Mouse (Mus musculus) megakaryocyte-erythroid progenitor cell, adult 5-6 weeks (primary cell): ENCODE results near the gene Gm10521. TPM values are rescaled to one million over a fixed set of nuclear protein-coding genes. Genes with fewer than 3 reads are reported as not detected.
A peak's percentile ranks its signal among the peaks of the same experiment; 100 is the strongest.
"Not testable (repeated sequence)": the region's sequence is repeated elsewhere in the genome, so short reads cannot be mapped to it uniquely, and the experiment has no call there.

Experiments used
- ATAC-seq: replicated peaks from 2 replicates; pipeline ENCODE4 v1.8.0; 2016; ENCODE audit warnings: mild to moderate bottlenecking, inconsistent platforms; ENCODE audit not compliant: severe bottlenecking, poor library complexity, low FRiP score, low TSS enrichment
- total RNA-seq, 2 experiments: library from RNA; stranded (forward) in 1 of 2; stranded (reverse) in 1 of 2; fragments of 200-1000, 215-1000 nt in 1 of 2; fragments of >200 nt in 1 of 2; fragmentation: Nextera tagmentation in 1 of 2; gene quantifications; 2 replicates each; pipeline ENCODE4 v1.2.3; 2014 to 2017

Gm10521 gene
- total RNA-seq (2014; fragmentation: Nextera tagmentation), result 2.6 and 2.7 TPM in 2 replicates
- total RNA-seq (2017), result 1.1 TPM in 2 replicates

DNA sequence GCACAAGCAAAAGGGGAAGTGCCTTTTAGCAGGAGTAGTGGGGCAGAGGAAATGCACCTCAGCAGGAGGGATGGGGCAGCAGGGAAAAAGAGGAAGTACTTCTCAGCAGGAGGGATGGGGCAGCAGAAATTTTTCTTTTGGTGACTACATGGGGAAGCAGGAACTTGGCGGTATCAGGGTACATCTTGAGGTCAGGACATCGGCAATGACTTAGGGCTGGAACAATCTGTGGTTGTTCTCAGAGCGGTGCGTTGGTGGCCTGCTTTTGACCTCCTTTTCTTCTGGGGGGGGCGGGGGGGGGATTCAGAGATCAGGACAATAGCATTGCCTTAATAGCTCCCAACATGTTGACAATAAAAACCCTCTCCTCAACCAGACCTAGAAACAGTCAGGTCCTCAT, at the start of gene Gm10521:
TSS of gene Gm10521 (plus strand) at position 301 of the 400 bp plus-strand sequence.
- not testable (repeated sequence) for ATAC-seq

DNA sequence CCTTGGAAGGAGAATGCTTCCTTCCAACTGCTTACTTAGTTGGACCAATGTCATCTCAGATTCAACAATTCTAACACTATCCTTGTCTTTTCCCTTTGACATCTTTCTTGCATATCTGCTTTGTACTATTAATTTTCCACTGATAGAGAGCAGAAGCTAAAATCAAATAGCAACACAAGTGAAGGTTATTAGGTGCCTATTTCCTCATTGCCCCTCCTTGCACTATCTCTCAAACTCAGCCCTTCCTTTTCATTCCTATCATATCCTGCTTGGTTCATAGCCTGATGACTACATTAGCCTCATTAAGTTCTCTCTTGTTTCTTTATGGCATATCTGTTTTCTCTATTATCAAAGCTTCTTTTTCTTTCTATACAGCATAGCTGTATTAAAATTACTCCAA, 47.3 kb upstream of the Gm10521 start:
- peak; percentile 42; the same call in 1 of the 2 replicates for ATAC-seq

DNA sequence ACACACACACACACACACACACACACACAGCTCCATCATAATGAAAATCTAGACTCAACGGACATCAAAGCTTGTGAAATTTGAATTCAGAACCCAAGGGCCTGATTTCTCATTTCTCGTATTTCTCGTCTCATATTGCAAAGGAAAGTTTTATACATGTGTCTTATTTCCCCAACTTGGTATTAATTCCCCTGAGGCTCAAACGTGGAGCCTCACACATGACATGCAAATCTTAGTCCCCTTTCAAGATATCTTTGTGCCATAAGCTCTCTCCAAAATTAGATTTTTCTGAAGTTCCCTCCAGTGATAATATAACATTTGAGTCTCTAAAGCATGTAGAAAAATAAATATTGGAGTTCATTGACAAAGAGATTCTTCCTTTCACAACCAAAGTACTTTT, 46.7 kb upstream of the Gm10521 start:
- no peak for ATAC-seq

DNA sequence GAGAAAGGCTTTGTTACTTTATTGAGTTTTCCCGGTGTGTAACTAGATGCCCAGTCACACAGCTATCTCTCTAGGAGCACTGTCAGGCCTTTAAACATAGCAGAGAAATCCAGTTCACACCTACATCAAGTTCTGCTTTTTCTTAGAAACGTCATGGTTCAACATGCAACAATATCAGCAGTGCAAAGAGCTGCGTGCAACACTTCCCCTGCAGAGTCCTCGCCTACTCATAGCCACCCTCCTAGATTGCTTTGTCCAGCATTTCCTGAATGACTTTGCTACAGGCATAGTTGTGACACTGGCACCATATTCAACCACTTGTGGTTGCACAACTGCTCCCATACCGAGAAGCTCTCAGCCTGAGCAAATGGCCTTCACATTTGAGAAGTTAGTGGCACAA, 46.0 kb upstream of the Gm10521 start:
- ATAC-seq, result no peak; the same call in 1 of the 2 replicates

DNA sequence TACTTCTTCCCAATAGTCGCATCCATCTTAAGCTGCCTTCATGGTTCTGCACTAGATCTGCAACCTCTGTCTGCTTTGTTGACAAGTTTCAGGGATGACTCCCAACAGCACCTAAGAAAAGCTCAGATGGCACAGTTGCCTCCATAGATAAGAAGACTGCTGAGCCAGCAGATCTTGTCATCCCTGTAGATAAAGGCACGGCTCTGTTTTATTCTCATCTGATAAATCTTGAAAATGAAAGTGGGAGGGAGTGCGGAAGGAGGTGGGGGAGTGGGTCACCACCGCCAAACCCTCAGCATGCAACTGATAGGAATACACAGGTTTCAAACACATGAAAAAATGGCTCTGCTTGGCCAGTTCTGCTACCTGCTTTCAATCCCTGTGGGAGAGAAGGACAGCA, 30.0 kb upstream of the Gm10521 start:
- ATAC-seq, result no peak

DNA sequence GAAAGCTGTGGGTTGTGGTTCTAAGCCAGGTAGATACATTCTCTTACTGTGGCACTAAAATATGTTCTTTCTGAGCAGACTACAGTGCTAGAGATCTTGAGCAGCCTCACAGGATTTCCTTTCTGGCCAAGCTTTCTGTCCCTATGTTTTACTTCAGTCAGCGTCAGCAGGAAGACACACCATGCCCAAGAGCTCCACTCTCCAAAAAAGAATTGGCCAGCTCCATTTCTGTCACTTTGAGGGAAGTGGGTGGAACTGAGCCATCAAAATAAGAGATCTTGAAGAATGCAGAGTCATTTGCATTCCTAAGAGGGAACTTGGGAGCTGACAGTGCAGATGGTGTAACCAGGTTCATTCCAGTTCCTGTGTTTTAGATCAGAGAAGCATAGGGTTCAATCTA, 8.5 kb upstream of the Gm10521 start:
- no peak for ATAC-seq

DNA sequence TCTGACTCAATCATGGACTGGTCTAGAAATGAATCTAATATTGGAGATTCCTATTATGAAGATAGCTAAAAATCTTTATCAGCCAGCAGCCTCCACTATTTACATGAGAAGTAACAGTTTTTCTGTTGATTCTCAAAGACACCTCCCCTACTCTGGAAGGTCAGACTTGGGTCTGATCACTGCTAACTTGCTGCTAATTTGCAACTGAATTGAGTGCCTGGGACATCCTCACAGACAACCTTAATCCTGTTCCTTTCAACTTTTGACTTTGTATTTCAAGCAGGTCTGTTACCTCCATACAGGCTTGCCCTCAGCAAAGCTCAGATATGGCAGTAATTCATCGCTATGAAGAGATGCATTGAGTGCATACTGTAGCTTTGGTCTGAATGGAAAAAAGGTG, 8.5 kb downstream of the Gm10521 start:
- ATAC-seq, result no peak

DNA sequence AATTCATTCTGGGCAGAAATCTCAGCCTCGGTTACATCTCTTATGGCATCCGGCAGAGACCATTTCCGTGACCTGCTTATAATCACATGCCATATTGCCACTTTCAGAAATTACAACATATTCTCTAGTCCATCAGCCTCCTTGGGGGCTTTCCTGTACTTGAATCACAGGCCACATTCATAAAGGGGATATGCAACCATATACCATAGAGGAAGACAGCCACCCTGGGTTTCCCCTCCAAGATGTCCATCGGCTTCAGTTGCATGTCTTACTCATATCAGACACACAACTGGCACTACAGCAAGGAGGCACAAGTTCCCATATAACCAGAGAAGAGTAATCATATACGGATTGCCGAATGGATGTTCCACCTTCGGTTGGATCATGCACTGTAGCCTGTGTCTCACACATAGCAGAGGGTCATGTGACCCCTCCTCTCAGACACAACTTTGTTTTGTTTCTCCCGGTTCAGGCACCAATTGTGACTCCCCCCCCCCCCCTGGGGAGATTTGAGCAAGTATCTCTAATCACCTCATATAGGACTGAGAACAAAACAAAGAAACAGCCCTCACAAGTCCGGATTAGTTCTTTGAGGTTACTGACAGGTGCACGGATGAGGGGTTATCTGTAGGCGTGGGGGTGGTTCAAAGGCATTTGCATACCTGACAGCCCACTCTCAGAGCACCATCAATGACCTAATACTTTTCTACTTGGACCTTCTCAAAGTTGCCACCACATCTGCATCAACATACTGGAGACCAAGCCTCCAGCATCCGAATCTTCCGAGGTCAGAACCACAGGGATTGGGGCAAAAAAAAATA, 20.4 kb downstream of the Gm10521 start:
- ATAC-seq, result no peak

DNA sequence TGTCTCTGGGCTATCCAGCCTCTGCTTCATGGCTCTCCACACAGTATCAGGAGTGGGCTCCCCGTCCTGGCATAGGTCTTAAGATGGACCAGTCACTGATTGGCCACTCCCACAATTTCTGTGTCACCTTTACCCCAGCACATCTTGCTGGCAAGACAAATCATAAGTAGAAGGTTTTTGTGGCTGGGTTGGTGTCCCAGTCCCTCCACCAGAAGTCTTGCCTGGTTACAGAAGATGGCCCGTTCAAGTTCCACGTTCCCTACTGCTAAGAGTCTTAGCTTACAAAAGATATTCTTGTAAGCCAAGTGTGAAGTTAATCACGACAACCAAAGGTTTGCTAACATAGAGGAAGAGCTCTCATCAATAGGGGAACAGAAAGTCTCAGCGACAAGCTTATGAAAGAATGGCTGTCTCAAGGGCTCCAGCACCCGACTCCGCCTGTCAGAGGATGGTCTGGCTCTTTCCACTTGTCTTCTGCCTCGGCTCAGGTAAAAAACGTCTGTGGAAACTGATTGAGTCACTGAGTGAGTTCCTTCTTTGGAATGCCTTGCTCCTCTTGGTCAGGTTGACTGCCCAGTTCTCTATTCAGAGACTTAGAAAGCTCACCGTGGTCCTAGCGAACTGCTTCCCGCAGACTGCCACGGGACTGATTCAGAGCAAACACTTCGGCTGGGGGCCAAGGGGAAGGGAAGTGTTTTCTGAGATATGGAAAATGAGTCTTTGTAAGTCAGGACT, 22.0 kb downstream of the Gm10521 start, which contains the start of gene Slamf6:
TSS of gene Slamf6 (plus strand) at position 211 of the 735 bp plus-strand sequence.
- 0 out of 2 replicates have a peak, but pooled peaks have one; percentile 51 for ATAC-seq

DNA sequence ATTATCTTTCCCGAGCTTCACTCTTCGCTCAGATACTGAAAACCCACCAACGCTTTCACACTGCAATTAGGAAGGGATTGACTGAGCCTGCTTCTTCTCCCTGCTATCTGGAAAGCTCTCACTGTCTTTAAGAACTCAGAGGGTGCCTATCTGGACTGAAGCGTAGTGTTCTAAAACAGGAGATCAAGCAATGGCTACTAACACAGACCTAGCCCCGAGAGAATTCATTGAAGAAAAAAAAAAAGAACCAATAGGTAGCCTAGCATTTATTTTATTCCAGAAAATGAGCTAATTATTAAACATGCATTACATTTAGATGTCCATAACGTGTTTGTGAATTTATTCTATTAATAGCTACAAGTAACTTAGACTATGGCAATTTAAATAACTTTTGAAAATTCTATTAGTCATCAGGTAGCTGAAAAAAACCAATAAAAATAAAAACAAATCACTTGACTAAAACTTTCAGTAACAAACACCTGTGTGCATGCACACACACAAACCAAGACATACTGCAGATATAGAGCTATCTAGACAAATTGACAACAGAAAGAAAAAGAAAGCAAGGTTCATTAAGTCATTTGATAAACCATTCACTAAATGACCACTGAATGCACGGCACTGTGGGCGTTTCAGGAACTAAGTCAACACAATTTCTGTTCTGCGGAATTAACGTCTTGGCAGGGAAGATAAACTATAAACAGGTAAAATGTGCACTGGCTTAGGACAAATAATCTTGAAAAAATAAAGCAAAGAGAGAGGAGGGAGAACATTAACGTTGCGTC, 22.9 kb downstream of the Gm10521 start:
- no peak for ATAC-seq

DNA sequence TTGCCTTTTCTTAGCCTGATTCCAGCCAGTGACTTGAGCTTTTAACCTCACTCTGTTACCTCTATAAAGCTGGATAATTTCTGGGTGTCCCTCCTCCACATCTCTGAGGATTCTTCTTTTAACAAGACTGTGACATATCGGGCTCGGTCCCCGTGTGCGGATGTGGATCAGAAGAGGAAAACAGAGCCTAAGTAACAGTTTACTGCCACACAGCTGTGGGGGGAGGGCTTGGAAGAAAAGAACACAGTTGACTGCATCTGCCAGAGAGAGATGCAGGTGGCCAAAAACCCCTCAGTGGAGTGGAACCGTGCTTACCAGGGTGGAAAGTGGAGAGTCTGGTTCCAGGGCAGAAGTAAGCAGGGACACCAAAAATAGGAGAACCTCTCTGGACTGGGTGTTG, 23.7 kb downstream of the Gm10521 start:
- no peak for ATAC-seq

DNA sequence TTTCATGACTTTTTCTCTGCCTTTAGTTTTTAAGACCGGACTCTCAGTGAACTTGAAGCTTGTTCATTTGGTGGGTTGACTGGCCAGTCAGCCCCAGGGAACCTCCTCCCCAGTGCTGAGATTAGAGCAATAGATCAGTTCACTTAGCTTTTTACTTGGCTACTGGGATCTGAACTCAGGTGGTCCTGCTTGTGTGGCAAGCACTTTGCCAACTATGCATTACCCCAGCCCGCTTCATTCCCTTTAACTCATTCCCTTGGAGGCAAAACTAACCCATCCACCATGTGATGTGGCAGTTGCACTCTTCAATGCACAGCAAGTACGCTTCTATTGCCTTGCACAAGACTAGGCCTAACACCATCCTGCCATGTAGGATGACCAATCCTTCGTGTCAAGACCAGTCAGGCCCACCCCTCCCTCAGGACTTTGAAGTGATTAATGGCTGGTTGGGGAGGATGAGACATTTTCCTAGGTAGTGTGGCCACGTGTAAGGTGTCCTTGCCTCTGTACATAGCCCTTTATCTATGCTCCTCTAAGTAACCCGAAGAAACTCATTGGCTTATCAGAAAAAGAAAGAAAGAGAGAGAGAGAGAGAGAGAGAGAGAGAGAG, 24.5 kb downstream of the Gm10521 start:
- ATAC-seq, result no peak

DNA sequence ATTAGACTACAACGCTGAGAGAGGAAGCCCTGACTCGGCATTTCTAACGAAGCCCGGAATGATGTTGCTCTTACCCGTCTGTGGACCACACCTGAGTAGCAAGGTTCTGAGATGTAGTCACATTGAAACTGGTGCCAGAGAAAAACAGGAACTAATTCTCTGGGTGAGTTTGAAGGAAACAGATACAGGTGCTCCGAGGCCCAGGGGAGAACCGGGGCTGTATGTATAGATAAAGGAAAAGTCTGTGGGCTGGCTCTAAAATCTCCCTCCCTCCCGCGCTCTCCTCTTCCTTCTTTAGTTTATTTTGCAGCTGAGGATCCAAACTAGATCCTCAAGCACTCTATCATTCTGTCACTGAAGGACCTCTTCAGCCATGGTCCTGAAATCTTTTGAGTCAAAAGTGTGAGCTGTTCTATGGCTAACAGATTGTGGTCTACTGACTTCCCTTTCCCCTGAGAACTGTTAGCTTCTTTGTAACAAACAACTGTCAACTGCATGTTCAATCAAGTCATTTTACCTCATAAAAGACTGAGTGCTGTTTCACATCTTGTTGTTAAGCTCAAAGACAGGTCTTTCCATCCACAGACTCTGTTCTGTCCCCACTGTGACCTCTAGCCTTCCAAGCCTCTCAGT, 25.6 kb downstream of the Gm10521 start:
- peak; percentile 65 for ATAC-seq

DNA sequence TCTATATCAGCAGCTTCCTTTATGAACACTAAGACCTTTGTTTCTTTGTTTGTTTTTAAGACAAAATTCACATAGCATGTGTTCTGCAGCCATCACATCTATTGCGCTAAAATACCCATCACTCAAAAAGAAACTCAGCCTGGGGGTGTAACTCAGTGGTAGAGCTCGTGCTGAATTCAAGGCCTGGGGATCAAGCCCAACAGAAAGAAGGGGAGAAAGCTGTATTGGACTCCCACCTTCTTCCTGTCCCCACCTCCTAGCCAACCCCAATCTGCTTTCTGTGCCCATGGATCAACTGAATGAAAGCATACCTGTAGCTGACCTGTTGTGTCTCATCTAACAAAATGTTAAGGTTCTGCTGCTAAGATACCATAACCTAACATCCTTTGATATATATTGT, 26.2 kb downstream of the Gm10521 start:
- no peak for ATAC-seq

DNA sequence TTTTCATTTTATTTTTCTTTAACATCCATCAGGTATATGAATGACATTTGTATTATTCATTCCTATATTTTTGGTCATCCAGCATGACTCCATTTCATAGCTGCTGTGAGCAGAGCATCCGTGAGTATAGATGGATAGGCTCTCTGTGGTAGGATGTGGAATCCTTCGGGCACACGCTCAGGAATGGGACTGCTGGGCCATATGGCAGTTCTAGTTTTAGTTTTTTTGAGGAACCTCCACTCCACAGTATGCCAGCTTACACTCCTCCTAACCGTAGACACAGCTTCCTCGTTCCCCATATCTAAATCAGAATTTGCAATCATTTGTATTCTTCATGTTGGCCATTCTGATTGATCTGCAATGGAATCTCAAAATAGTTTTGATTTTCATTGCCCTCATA, 27.4 kb downstream of the Gm10521 start:
- no peak for ATAC-seq

DNA sequence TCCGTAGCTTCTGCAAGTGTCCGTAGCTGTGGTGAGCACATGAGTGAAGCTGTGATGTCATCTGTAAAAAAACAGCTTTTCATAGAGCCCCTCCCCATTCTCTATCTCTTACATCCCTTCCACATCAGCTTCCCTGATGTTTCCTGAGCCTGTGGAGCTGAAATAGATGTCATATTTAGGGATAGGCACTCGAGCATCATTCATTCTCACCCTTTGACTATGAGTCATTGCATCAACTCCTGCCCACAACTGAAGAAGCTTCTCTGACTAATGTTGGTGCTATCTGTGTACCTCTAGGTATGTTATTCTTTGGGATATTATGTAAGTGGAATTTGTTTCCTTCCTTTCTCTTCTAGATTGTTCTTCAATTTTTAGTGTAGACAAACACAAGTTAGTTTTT, 29.4 kb downstream of the Gm10521 start:
- no peak for ATAC-seq

DNA sequence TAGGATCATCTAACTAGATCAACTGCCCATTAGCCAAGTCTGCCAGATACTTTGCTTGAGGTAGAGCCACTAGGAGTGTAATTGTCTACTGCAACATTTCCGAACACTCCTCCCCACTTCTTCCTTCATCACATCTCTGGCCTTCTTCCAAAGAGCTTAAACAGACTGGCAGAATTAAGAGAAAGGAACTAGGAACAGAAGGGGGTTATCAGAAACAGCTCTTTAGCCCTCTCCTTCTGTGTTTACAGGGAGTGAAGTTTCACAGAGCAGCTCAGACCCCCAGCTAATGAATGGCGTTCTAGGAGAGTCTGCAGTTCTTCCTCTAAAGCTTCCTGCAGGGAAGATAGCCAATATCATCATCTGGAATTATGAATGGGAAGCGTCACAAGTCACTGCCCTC, 38.4 kb downstream of the Gm10521 start:
- no peak for ATAC-seq

DNA sequence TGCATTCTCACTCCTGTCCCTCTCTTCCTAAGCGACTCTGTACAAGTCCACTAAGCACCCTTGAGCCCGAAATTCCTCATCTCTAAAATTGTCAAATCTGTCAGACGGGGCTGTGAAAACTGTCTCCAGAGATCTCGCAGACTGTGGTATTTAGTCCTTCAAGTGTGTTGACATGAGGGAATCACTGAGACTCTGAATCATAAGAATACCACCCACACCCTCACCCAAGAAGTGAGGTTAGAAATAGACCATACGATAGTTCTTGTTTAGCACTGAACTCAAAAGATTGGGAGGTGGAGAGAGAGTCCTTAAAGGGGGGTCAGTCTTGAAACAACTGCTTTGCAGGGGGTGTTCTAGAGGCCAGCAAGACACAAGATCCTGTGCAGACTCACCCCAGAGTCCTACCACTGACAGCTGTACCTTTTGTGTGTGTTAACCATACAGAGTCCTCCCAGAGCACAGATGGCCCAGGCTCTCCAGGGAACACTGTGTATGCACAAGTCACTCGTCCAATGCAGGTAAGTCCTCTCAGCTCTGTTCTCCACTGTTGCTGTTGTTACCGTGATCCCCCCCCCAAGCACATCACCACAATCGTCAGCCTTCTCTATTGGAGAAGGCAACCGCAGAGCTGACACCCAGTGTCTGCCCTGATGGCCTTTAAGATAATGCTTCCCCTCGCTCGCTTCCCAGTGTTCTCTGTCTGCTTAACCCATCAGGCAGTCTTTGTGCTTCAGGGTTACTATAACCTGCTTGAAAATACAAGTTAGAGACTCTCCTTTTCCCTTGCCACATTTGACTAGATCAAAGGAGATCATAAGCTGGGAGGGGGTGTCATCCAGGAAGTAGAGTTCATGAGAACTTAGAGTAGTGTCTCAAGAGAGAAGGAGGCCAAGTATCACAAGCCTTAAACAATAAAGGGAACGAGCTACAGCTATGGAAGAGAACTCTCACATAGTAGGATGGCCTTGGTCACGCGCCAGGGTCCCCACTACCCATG, 43.8 kb downstream of the Gm10521 start:
- ATAC-seq, result peak; percentile 63
